12 mouse cellular contexts compared by ENCODE assay signal in the genomic region with DNA sequence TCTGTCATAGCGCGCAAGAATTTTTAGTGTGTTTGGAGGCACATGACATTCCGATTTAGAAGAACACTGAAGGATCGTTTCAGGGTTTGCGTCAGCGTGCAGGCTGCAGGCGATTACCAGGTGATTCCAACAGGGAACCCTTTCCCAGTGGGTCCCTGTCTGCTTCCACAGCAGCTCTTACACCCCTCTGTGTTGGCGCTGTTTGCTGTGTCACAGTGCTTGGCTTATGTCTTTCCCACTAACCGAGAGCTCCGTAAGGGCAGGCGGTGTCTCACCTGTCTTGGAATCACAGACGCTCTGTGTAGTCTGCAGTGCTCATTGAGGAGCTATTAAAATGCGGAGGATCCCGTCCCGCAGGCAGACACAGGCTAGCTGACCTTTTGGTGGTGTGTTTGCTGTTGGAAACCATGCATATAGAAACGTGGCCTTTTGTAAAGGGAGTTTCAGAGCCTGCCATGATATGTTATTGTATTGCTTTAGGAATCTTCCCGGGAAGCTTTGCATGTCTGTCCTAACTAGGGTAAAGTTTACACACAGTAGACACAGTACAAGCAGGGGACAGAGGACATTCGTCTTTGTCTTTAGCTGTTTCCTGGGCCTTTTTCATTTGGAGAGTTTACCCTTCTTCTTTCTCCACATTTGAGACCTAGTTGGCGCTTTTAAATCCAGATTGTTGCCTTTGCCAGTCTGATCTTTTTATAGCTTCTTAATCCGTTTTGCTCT. TPM values are rescaled to one million over a fixed set of nuclear protein-coding genes. Genes with fewer than 3 reads are reported as not detected.
DNase-seq lines count a peak whose midpoint lies in the region; ATAC-seq and TF ChIP-seq lines count a peak whose summit lies in the region.
"Had no signal": no experiment of that assay in that cellular context is flagged by ENCODE, and none has a peak within 500 bp of the region (broad histone marks: within the 10 kb centered on the region; RNA-seq: fewer than 3 reads in every experiment).

No protein-coding gene starts in this region.

- DNase-seq in heart, postnatal 36 days, result no peak
- no peak for DNase-seq in midbrain, embryonic 11.5 days (ENCODE audit: low spot score, missing footprints)
- peak; percentile 74 to 78 for DNase-seq in cerebellum, adult 2 months
- DNase-seq in gonadal fat pad, adult 2 months (ENCODE audit: low read depth), result peak; percentile 26
- DNase-seq in spleen, postnatal 4 days (ENCODE audit: low spot score in 2 of 2), result no peak
- DNase-seq: adrenal gland, postnatal 14 days; lung, embryonic 14.5 days had no signal

- ATAC-seq in heart, embryonic 13.5 days (ENCODE audit: extremely low read depth, insufficient number of reproducible peaks, low FRiP score, low TSS enrichment), result no peak
- ATAC-seq in midbrain, embryonic 11.5 days (ENCODE audit: low FRiP score), result peak; percentile 35; the same call in 1 of the 2 replicates
- no peak; the same call in 1 of the 2 replicates for ATAC-seq in midbrain, embryonic 15.5 days (replicated peaks)

- no peaks in the 10 kb centered on the region for H3K36me3 ChIP-seq in heart, embryonic 13.5 days
- H3K36me3 ChIP-seq in midbrain, embryonic 11.5 days (ENCODE audit: control insufficient read depth, insufficient read depth, low read length), result no peaks in the 10 kb centered on the region
- H3K36me3 ChIP-seq in midbrain, embryonic 15.5 days (replicated peaks), result no peaks in the 10 kb centered on the region
- H3K36me3 ChIP-seq: heart, embryonic 10.5 days; neural tube, embryonic 13.5 days had no signal

- no peak for TF ChIP-seq POLR2A in cerebellum, adult 2 months (IDR thresholded peaks at IDR 0.05; ENCODE audit: borderline replicate concordance, insufficient read depth, low read length)

- H3K4me2 ChIP-seq in heart, embryonic 13.5 days, result no peak overlapping the region
- H3K4me2 ChIP-seq in midbrain, embryonic 11.5 days, result no peak overlapping the region
- H3K4me2 ChIP-seq in midbrain, embryonic 15.5 days, result no peak overlapping the region
- H3K4me2 ChIP-seq: hindbrain, embryonic 14.5 days; lung, embryonic 14.5 days; neural tube, embryonic 13.5 days had no signal

- intact Hi-C loops in heart, postnatal 36 days (cut with DNase I), result no loop called here

- H3K27me3 ChIP-seq in heart, embryonic 13.5 days (replicated peaks), result no peaks in the 10 kb centered on the region
- H3K27me3 ChIP-seq in midbrain, embryonic 11.5 days (ENCODE audit: control insufficient read depth, insufficient read depth, low read length), result no peaks in the 10 kb centered on the region
- H3K27me3 ChIP-seq in midbrain, embryonic 15.5 days (replicated peaks), result no peaks in the 10 kb centered on the region
- no peaks in the 10 kb centered on the region for H3K27me3 ChIP-seq in cerebellum, adult 2 months (ENCODE audit: control insufficient read depth, insufficient read depth, low read length)
- H3K27me3 ChIP-seq: neural tube, embryonic 13.5 days had no signal

- 0 out of 2 replicates have a peak overlapping the region, but pooled peaks have one; percentile 10 for H3K9ac ChIP-seq in heart, embryonic 13.5 days
- no peak overlapping the region for H3K9ac ChIP-seq in midbrain, embryonic 11.5 days (ENCODE audit: low read length)
- H3K9ac ChIP-seq in midbrain, embryonic 15.5 days, result no peak overlapping the region
- H3K9ac ChIP-seq: hindbrain, embryonic 14.5 days; lung, embryonic 14.5 days; neural tube, embryonic 13.5 days had no signal

- no peak for TF ChIP-seq CTCF in cerebellum, adult 2 months (IDR thresholded peaks at IDR 0.05; ENCODE audit: borderline replicate concordance, insufficient read depth, low read depth, low read length)

- no peaks in the 10 kb centered on the region for H3K9me3 ChIP-seq in heart, embryonic 13.5 days
- no peaks in the 10 kb centered on the region for H3K9me3 ChIP-seq in midbrain, embryonic 11.5 days (ENCODE audit: control insufficient read depth, low read length)
- no peaks in the 10 kb centered on the region for H3K9me3 ChIP-seq in midbrain, embryonic 15.5 days
- H3K9me3 ChIP-seq: heart, embryonic 10.5 days; neural tube, embryonic 13.5 days had no signal

- H3K4me1 ChIP-seq in heart, embryonic 13.5 days, result peaks cover 28% of the 10 kb centered on the region
- H3K4me1 ChIP-seq in midbrain, embryonic 11.5 days (ENCODE audit: control insufficient read depth, insufficient read depth, low read length), result peaks cover 6% of the 10 kb centered on the region
- peaks cover 12% of the 10 kb centered on the region; the same call in 1 of the 2 replicates for H3K4me1 ChIP-seq in midbrain, embryonic 15.5 days
- peaks cover 26% of the 10 kb centered on the region for H3K4me1 ChIP-seq in cerebellum, adult 2 months (ENCODE audit: control insufficient read depth, insufficient read depth, low read length)

- no peak overlapping the region for H3K4me3 ChIP-seq in heart, embryonic 13.5 days
- H3K4me3 ChIP-seq in midbrain, embryonic 11.5 days (ENCODE audit: low read depth, low read length), result no peak overlapping the region
- no peak overlapping the region for H3K4me3 ChIP-seq in midbrain, embryonic 15.5 days
- H3K4me3 ChIP-seq in cerebellum, adult 2 months (replicated peaks; ENCODE audit: insufficient read depth, low read depth, low read length), result peak overlapping the region; percentile 48
- H3K4me3 ChIP-seq: heart, embryonic 10.5 days; neural tube, embryonic 13.5 days had no signal

- WGBS in heart, embryonic 13.5 days, result 77% methylated on average over 20 of the region's 20 CpGs
- WGBS in midbrain, embryonic 11.5 days, result 82% methylated on average over 20 of the region's 20 CpGs
- 68% methylated on average over 20 of the region's 20 CpGs for WGBS in midbrain, embryonic 15.5 days
- 13% methylated on average over 20 of the region's 20 CpGs for WGBS in cerebellum, adult 2 months

- 0 out of 2 replicates have a peak overlapping the region, but pooled peaks have one; percentile 2 for H3K27ac ChIP-seq in heart, embryonic 13.5 days (replicated peaks)
- no peak overlapping the region for H3K27ac ChIP-seq in midbrain, embryonic 11.5 days (ENCODE audit: low read depth, low read length)
- no peak overlapping the region for H3K27ac ChIP-seq in midbrain, embryonic 15.5 days
- peak overlapping the region; percentile 90 for H3K27ac ChIP-seq in cerebellum, adult 2 months (ENCODE audit: insufficient read depth, low read length)
- H3K27ac ChIP-seq: heart, embryonic 10.5 days; hindbrain, embryonic 14.5 days; neural tube, embryonic 13.5 days had no signal

RNA-seq across cellular contexts. Expression of a gene that starts 35.2 kb away (rescaled TPM):
- polyA plus RNA-seq in heart, embryonic 13.5 days (2015; fragmentation: Nextera tagmentation; extraction: Ambion mirVana), result 17.0 and 17.1 TPM in 2 replicates
- 10 to 100 TPM; 33.4 to 34.3 TPM for total RNA-seq in heart, postnatal 36 days (2021)
- 15.6 and 16.8 TPM in 2 replicates for polyA plus RNA-seq in midbrain, embryonic 11.5 days (2014; fragmentation: Nextera tagmentation; extraction: Ambion mirVana)
- polyA plus RNA-seq in midbrain, embryonic 15.5 days (2015; fragmentation: Nextera tagmentation; extraction: Ambion mirVana), result 9.6 and 10.6 TPM in 2 replicates
- 77.0 and 85.3 TPM in 2 replicates for polyA plus RNA-seq in cerebellum, adult 2 months (2012; rRNA removed)
- 52.5 and 56.6 TPM in 2 replicates for polyA plus RNA-seq in gonadal fat pad, adult 2 months (2012; rRNA removed)

Comparison
In these comparisons a context has a peak if more than half of its experiments do, and no peak if none do; other contexts are left out.
1. H3K27ac ChIP-seq: peak in heart, embryonic 13.5 days (single experiment) and cerebellum, adult 2 months (single experiment); none in midbrain, embryonic 11.5 days (single experiment) and midbrain, embryonic 15.5 days (single experiment).
2. DNase-seq: peak in cerebellum, adult 2 months (2 of 2) and gonadal fat pad, adult 2 months (single experiment); none in heart, postnatal 36 days (0 of 2), midbrain, embryonic 11.5 days (single experiment) and spleen, postnatal 4 days (0 of 2).